Mouse (Mus musculus): Measurements from ENCODE around the gene Gar1. TPM values are rescaled to one million over a fixed set of nuclear protein-coding genes. Genes with fewer than 3 reads are reported as not detected.

The Gar1 gene
- polyA plus RNA-seq, 1 experiment from 2014 or later = 103 TPM

DNA sequence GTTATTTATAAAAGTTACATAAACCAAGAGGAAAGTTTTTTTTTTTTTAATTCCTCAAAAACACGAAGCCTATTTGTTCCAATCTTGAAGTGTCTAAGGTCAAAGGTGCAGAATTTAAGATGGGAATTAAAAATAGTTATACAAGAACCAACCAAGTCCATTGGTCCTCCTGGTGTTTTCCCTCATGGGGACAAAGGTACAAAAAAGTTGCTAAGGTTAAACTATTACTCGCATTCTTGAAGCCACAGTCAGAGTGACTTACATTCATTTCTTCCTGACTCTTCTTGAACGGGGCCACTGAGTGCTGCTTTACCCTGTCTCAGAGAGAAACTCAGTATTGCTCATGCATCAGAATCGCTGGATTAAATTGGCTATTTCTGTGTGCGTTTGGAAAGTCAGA, 33.9 kb downstream of the Gar1 start:
- Histone ChIP-seq H3K9me3 (replicated peaks) (no peaks in the 10 kb centered on the region), H3K36me3 (no peaks in the 10 kb centered on the region), H3K4me3 (no peak overlapping the region), H3K4me1 (no peaks in the 10 kb centered on the region), H3K27me3 (ENCODE audit: low read depth, poor library complexity, severe bottlenecking) (no peaks in the 10 kb centered on the region), H3K27ac (replicated peaks) (no peak overlapping the region)
- WGBS = 83% methylated on average over 5 of the region's 5 CpGs
- no peak for DNase-seq (ENCODE audit: low spot score)

GRCm38 (mm10) chr3:129793801-129794200, 37.4 kb downstream of the Gar1 start:
- no peak for DNase-seq (ENCODE audit: low spot score)
- 94% methylated on average over 5 of the region's 5 CpGs for WGBS
- H3K4me3 ChIP-seq = no peak overlapping the region
- no peak overlapping the region for H3K27ac ChIP-seq (replicated peaks)
- H3K27me3 ChIP-seq (ENCODE audit: low read depth, poor library complexity, severe bottlenecking) = no peaks in the 10 kb centered on the region
- H3K4me1 ChIP-seq = no peaks in the 10 kb centered on the region
- H3K36me3 ChIP-seq = no peaks in the 10 kb centered on the region
- no peaks in the 10 kb centered on the region for H3K9me3 ChIP-seq (replicated peaks)

DNA sequence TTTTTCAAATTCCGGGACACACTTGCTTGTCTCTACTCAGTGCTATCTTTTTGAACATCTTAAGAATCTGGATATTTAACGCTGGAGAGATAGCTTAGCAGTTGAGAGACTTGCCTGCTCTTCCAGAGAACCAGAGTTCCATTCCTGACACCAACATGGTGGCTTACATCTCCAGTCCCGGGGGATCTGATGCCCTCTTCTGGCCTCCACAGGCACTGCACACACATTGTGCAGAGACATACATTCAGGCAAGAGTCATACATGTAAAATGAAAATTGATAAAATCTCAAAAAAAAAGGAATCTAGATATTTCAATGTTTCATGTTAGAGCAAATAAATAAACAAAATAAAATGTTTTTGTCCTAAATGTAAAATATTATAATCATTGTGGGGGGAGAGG, 48.5 kb downstream of the Gar1 start:
- DNase-seq (ENCODE audit: low spot score) = no peak
- H3K27ac ChIP-seq (replicated peaks) = no peak overlapping the region
- H3K9me3 ChIP-seq (replicated peaks) = no peaks in the 10 kb centered on the region
- 94% methylated on average over 3 of the region's 3 CpGs for WGBS
- no peak overlapping the region for H3K4me3 ChIP-seq
- H3K36me3 ChIP-seq = no peaks in the 10 kb centered on the region
- H3K27me3 ChIP-seq (ENCODE audit: low read depth, poor library complexity, severe bottlenecking) = no peaks in the 10 kb centered on the region
- H3K4me1 ChIP-seq = peaks cover 12% of the 10 kb centered on the region

DNA sequence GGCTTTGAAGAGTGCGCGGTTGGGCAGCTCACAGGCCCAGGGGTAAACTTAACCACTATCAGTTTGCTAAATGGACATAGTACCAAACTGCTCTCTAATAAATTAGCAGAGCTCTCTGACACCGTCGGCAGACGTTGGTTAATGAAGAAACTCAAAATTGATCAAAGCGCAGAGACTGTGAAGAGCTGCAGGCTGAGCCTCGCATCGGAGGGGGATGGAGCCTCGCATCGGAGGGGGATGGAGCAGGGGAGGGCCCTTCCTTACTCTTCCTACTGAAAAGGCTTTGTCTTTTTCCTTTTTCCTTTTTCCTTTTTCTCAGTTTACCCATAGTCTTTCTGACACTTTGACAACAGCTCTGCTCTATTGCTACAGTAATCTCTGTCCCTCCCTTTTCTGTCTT, 49.8 kb downstream of the Gar1 start:
- WGBS = 29% methylated on average over 10 of the region's 10 CpGs
- Histone ChIP-seq H3K9me3 (replicated peaks) (no peaks in the 10 kb centered on the region), H3K36me3 (no peaks in the 10 kb centered on the region), H3K4me1 (peaks cover 12% of the 10 kb centered on the region), H3K27ac (replicated peaks) (no peak overlapping the region), H3K4me3 (no peak overlapping the region), H3K27me3 (ENCODE audit: low read depth, poor library complexity, severe bottlenecking) (no peaks in the 10 kb centered on the region)
- no peak for DNase-seq (ENCODE audit: low spot score)

Other genes with a start within 250 kb of the Gar1 start
- 1.4 and 1.9 TPM in 2 replicates for gene Egf, start 76.1 kb downstream of the Gar1 start, polyA plus RNA-seq (2016; fragmentation: Nextera tagmentation; extraction: Ambion mirVana)
- gene Lrit3, start 27.4 kb downstream of the Gar1 start, polyA plus RNA-seq (2016; fragmentation: Nextera tagmentation; extraction: Ambion mirVana) = not detected in 2 replicates
- gene Rrh, start 8.8 kb downstream of the Gar1 start, polyA plus RNA-seq (2016; fragmentation: Nextera tagmentation; extraction: Ambion mirVana) = 0.11 and 0.20 TPM in 2 replicates
- gene Cfi, start 4.5 kb upstream of the Gar1 start, polyA plus RNA-seq (2016; fragmentation: Nextera tagmentation; extraction: Ambion mirVana) = 0.42 and 0.52 TPM in 2 replicates
- 27.3 and 33.0 TPM in 2 replicates for gene Pla2g12a, start 47.2 kb upstream of the Gar1 start, polyA plus RNA-seq (2016; fragmentation: Nextera tagmentation; extraction: Ambion mirVana)
- 67.9 and 72.2 TPM in 2 replicates for gene Casp6, start 70.0 kb upstream of the Gar1 start, polyA plus RNA-seq (2016; fragmentation: Nextera tagmentation; extraction: Ambion mirVana)
- 2.6 and 2.7 TPM in 2 replicates for gene Mcub, start 138.8 kb upstream of the Gar1 start, polyA plus RNA-seq (2016; fragmentation: Nextera tagmentation; extraction: Ambion mirVana)
- 32.4 and 35.9 TPM in 2 replicates for gene Sec24b, start 230.2 kb upstream of the Gar1 start, polyA plus RNA-seq (2016; fragmentation: Nextera tagmentation; extraction: Ambion mirVana)